Mouse (Mus musculus) MEL (cell line): ENCODE data around the gene Wdr45b. TPM values are rescaled to one million over a fixed set of nuclear protein-coding genes. Genes with fewer than 3 reads are reported as not detected.
"Not testable (repeated sequence)": the region's sequence is repeated elsewhere in the genome, so short reads cannot be mapped to it uniquely, and the experiment has no call there.

Experiments used
- DNase-seq: peaks from one replicate; pipeline ENCODE4 v3.0.0; 2011; ENCODE audit warnings: low read depth, low spot score
- H3K27ac ChIP-seq: 2 replicates; pipeline ENCODE4 v1.5.1; 2012; ENCODE audit warnings: low read depth, mild to moderate bottlenecking, control low read depth, low read length, moderate library complexity; ENCODE audit not compliant: control insufficient read depth
- H3K27me3 ChIP-seq, 2 experiments: fragments of 150-350 bp in 1 of 2; sonication (generic) in 1 of 2; 2 replicates each; pipeline ENCODE4 v1.6.1; 2012; ENCODE audit warnings: low read length in 2 of 2, mild to moderate bottlenecking in 2 of 2, improper control_type of control experiment in 1 of 2, moderate library complexity in 1 of 2; ENCODE audit not compliant: insufficient read depth in 2 of 2, control insufficient read depth in 1 of 2
- H3K36me3 ChIP-seq, 2 experiments: 2 replicates each; pipeline ENCODE4 v1.6.1; 2012 to 2014; ENCODE audit warnings: low read length in 2 of 2, improper control_type of control experiment in 1 of 2, inconsistent platforms in 1 of 2, mild to moderate bottlenecking in 1 of 2; ENCODE audit not compliant: insufficient read depth in 2 of 2, control insufficient read depth in 1 of 2
- H3K4me1 ChIP-seq, 2 experiments: fragments of 150-350 bp in 1 of 2; sonication (generic) in 1 of 2; 2 replicates each; pipeline ENCODE4 v1.6.1; 2012; ENCODE audit warnings: low read length in 2 of 2, improper control_type of control experiment in 1 of 2, mild to moderate bottlenecking in 1 of 2; ENCODE audit not compliant: insufficient read depth in 2 of 2, control insufficient read depth in 1 of 2
- H3K4me3 ChIP-seq, 2 experiments: fragments of 150-350 bp in 1 of 2; sonication (generic) in 1 of 2; 2 replicates each; pipeline ENCODE4 v1.5.1; 2012; ENCODE audit warnings: low read depth in 2 of 2, low read length in 2 of 2, mild to moderate bottlenecking in 2 of 2, moderate library complexity in 2 of 2, control low read depth in 1 of 2, improper control_type of control experiment in 1 of 2; ENCODE audit not compliant: control insufficient read depth in 1 of 2, insufficient read depth in 1 of 2
- H3K79me2 ChIP-seq: 2 replicates; pipeline ENCODE4 v1.6.1; 2012; ENCODE audit warnings: mild to moderate bottlenecking, low read length, moderate library complexity; ENCODE audit not compliant: control insufficient read depth, poor library complexity, insufficient read depth
- H3K9ac ChIP-seq: 2 replicates; pipeline ENCODE4 v1.6.1; 2012; ENCODE audit warnings: low read depth, mild to moderate bottlenecking, control low read depth, low read length, moderate library complexity; ENCODE audit not compliant: control insufficient read depth, poor library complexity, severe bottlenecking
- H3K9me3 ChIP-seq: fragments of 150-350 bp; sonication (generic); replicated peaks from 2 replicates; pipeline ENCODE4 v1.6.1; 2012; ENCODE audit warnings: mild to moderate bottlenecking, low read length, improper control_type of control experiment, moderate library complexity; ENCODE audit not compliant: insufficient read depth
- BHLHE40 ChIP-seq: IDR thresholded peaks from 2 replicates; pipeline ENCODE4 v1.6.1; 2012; ENCODE audit warnings: low read depth, mild to moderate bottlenecking, inconsistent platforms, low read length, improper control_type of control experiment, borderline replicate concordance
- GABPA ChIP-seq: IDR thresholded peaks from 2 replicates; pipeline ENCODE4 v1.6.1; 2012; ENCODE audit warnings: low read depth, mild to moderate bottlenecking, inconsistent platforms, low read length, improper control_type of control experiment, moderate library complexity
- KAT2A ChIP-seq: conservative IDR thresholded peaks from 2 replicates; pipeline ENCODE4 v1.6.1; 2012; ENCODE audit warnings: low read depth, low read length, improper control_type of control experiment, inconsistent platforms
- MAFK ChIP-seq: IDR thresholded peaks from 2 replicates; pipeline ENCODE4 v1.6.1; 2011; ENCODE audit warnings: low read depth, mild to moderate bottlenecking, low read length, improper control_type of control experiment, borderline replicate concordance
- MAZ ChIP-seq: IDR thresholded peaks from 2 replicates; pipeline ENCODE4 v1.6.1; 2012; ENCODE audit warnings: low read depth, mild to moderate bottlenecking, inconsistent platforms, low read length, improper control_type of control experiment
- MYC ChIP-seq: IDR thresholded peaks from 2 replicates; pipeline ENCODE4 v1.6.1; 2011; ENCODE audit warnings: low read depth, mild to moderate bottlenecking, low read length, improper control_type of control experiment, moderate library complexity
- POLR2AphosphoS5 ChIP-seq: IDR thresholded peaks from 2 replicates; pipeline ENCODE4 v1.6.1; 2012; ENCODE audit warnings: low read depth, borderline replicate concordance, mild to moderate bottlenecking, inconsistent platforms, low read length, moderate library complexity, mixed read lengths
- SIN3A ChIP-seq: IDR thresholded peaks from 2 replicates; pipeline ENCODE4 v1.6.1; 2012; ENCODE audit warnings: low read length, improper control_type of control experiment, inconsistent platforms
- TAL1 ChIP-seq: IDR thresholded peaks from 2 replicates; pipeline ENCODE4 v1.6.1; 2012; ENCODE audit warnings: mild to moderate bottlenecking, inconsistent platforms, low read length, moderate library complexity, mixed read lengths
- USF1 ChIP-seq: IDR thresholded peaks from 2 replicates; pipeline ENCODE4 v1.6.1; 2014; ENCODE audit warnings: low read depth, mild to moderate bottlenecking, inconsistent platforms, low read length, improper control_type of control experiment, moderate library complexity
- ZKSCAN1 ChIP-seq: IDR thresholded peaks from 2 replicates; pipeline ENCODE4 v1.6.1; 2012; ENCODE audit warnings: low read depth, mild to moderate bottlenecking, inconsistent platforms, low read length, improper control_type of control experiment, moderate library complexity
- ZNF384 ChIP-seq: IDR thresholded peaks from 2 replicates; pipeline ENCODE4 v1.6.1; 2012; ENCODE audit warnings: low read depth, mild to moderate bottlenecking, inconsistent platforms, low read length, improper control_type of control experiment
- polyA plus RNA-seq, 2 experiments: library from polyadenylated mRNA; stranded (reverse) in 1 of 2; unstranded in 1 of 2; fragments of >175 nt in 1 of 2; fragments of >200 nt in 1 of 2; gene quantifications; 2 replicates each; pipeline versions ENCODE4 v1.2.1 to v1.2.4; 2012; ENCODE audit warnings: low replicate concordance in 2 of 2, low read depth in 1 of 2; ENCODE audit not compliant: insufficient read length in 2 of 2, insufficient read depth in 1 of 2, missing spikeins in 1 of 2
- total RNA-seq: library from RNA; depleted of rRNA; stranded (reverse); fragments of 300-350 nt; gene quantifications from 2 replicates; pipeline ENCODE4 v1.2.3, GENCODE M21; 2012

Gene Wdr45b
- total and polyA plus RNA-seq, 3 experiments = 39.3 to 41.9 TPM; not detected in 1

GRCm38 (mm10) chr11:121326681-121327080 lies 27.6 kb downstream of the Wdr45b start:
- Histone ChIP-seq H3K4me3 (no peak overlapping the region), H3K9me3 (no peaks in the 10 kb centered on the region), H3K36me3 (peaks cover 0 to 24% of the 10 kb centered on the region in 2 experiments; a peak in 2 of 4 replicates), H3K79me2 (no peaks in the 10 kb centered on the region), H3K9ac (no peak overlapping the region), H3K27ac (no peak overlapping the region), H3K4me1 (no peaks in the 10 kb centered on the region), H3K27me3 (no peaks in the 10 kb centered on the region)
- DNase-seq = no peak
- no peak for TF ChIP-seq GABPA
- TF ChIP-seq MAZ = no peak
- no peak for TF ChIP-seq POLR2AphosphoS5
- no peak for TF ChIP-seq BHLHE40
- no peak for TF ChIP-seq KAT2A
- no peak for TF ChIP-seq USF1
- TF ChIP-seq MYC = no peak
- no peak for TF ChIP-seq ZNF384
- no peak for TF ChIP-seq ZKSCAN1

- H3K79me2 ChIP-seq = no peaks in the 10 kb centered on the region
- no peak overlapping the region for H3K27ac ChIP-seq
- no peak overlapping the region for H3K9ac ChIP-seq
- no peak for DNase-seq
- no peak overlapping the region for H3K4me3 ChIP-seq
- TF ChIP-seq SIN3A (no peak), MAFK (no peak), TAL1 (no peak)
- H3K4me1 ChIP-seq = no peaks in the 10 kb centered on the region
- no peaks in the 10 kb centered on the region for H3K27me3 ChIP-seq
- no peaks in the 10 kb centered on the region for H3K9me3 ChIP-seq
- H3K36me3 ChIP-seq = peaks cover 0 to 20% of the 10 kb centered on the region in 2 experiments; a peak in 2 of 4 replicates
Measured at GRCm38 (mm10) chr11:121326034-121326433, 28.2 kb downstream of the Wdr45b start.

GRCm38 (mm10) chr11:121307712-121308111 lies 46.5 kb downstream of the Wdr45b start:
- peaks cover 0 to 31% of the 10 kb centered on the region in 2 experiments; a peak in 2 of 4 replicates for H3K36me3 ChIP-seq
- DNase-seq, H3K9ac ChIP-seq, H3K27me3 ChIP-seq, H3K4me3 ChIP-seq, H3K9me3 ChIP-seq, H3K4me1 ChIP-seq, H3K27ac ChIP-seq, H3K79me2 ChIP-seq: not testable (repeated sequence)
